Mouse (Mus musculus) adrenal gland, adult 2 months (tissue): ENCODE measurements around the gene Pate3. TPM values are rescaled to one million over a fixed set of nuclear protein-coding genes. Genes with fewer than 3 reads are reported as not detected.
"Not testable (repeated sequence)": the region's sequence is repeated elsewhere in the genome, so short reads cannot be mapped to it uniquely, and the experiment has no call there.

Experiments used
- DNase-seq: peaks from one replicate; pipeline ENCODE4 v3.0.0; 2021
- long read RNA-seq: library from polyadenylated mRNA; stranded (forward); transcript quantifications from one replicate; pipeline ENCODE4 v2.0.0, GENCODE M21; 2021
- polyA plus RNA-seq: library from polyadenylated mRNA; depleted of rRNA; stranded (reverse); fragments of >200 nt; gene quantifications from 2 replicates; pipeline ENCODE4 v1.2.3, GENCODE M21; 2012; rRNA removed
- total RNA-seq, 2 experiments: library from RNA; stranded (reverse); gene quantifications; 2 replicates each; pipeline ENCODE4 v1.2.3; 2021

Pate3 gene
- total RNA-seq = not detected
- not detected in 2 replicates for polyA plus RNA-seq
- long read RNA-seq = 0 reads

- no peak for DNase-seq
Observed at GRCm38 (mm10) chr9:35648102-35648501, at the start of gene Pate3. Gene Pate3 (minus strand): TSS chr9:35648202.

- DNase-seq = no peak
Observed at GRCm38 (mm10) chr9:35691924-35692323, 43.9 kb upstream of the Pate3 start.

- no peak for DNase-seq
Observed at GRCm38 (mm10) chr9:35687013-35687412, 39.0 kb upstream of the Pate3 start, which contains the start of gene Pate1. Gene Pate1 (minus strand): TSS chr9:35687390.

GRCm38 (mm10) chr9:35673557-35673956 is 25.6 kb upstream of the Pate3 start:
- DNase-seq = no peak

GRCm38 (mm10) chr9:35632981-35633380 is 15.0 kb downstream of the Pate3 start:
- DNase-seq = no peak

- DNase-seq = not testable (repeated sequence)
Observed at GRCm38 (mm10) chr9:35616784-35617183, 31.2 kb downstream of the Pate3 start.

- no peak for DNase-seq
Observed at GRCm38 (mm10) chr9:35614005-35614404, 34.0 kb downstream of the Pate3 start.

GRCm38 (mm10) chr9:35611841-35612240 is 36.2 kb downstream of the Pate3 start, which contains the start of gene Pate4:
Gene Pate4 (minus strand): TSS chr9:35611941.
- no peak for DNase-seq

- DNase-seq = no peak
Observed at GRCm38 (mm10) chr9:35607647-35608405, 40.2 kb downstream of the Pate3 start.

Other genes starting within 250 kb of the Pate3 start
- 10 to 100 TPM; 11.8 to 19.4 TPM for gene Cdon, start 227.1 kb downstream of the Pate3 start, total RNA-seq
- gene Cdon, start 227.1 kb downstream of the Pate3 start, polyA plus RNA-seq = 1.8 and 1.9 TPM in 2 replicates
- not detected for gene Gm1113, start 129.9 kb downstream of the Pate3 start, total RNA-seq
- not detected in 2 replicates for gene Gm1113, start 129.9 kb downstream of the Pate3 start, polyA plus RNA-seq
- gene Ddx25, start 89.7 kb downstream of the Pate3 start, total RNA-seq = 1 to 10 TPM in 1 of 2 experiments, under 1 TPM in 1; 0.63 to 1.1 TPM
- gene Ddx25, start 89.7 kb downstream of the Pate3 start, polyA plus RNA-seq = 0.17 and 0.19 TPM in 2 replicates
- gene Pus3, start 89.6 kb downstream of the Pate3 start, total RNA-seq = 10 to 100 TPM; 12.3 to 12.5 TPM
- 0.21 and 0.33 TPM in 2 replicates for gene Pus3, start 89.6 kb downstream of the Pate3 start, polyA plus RNA-seq
- under 1 TPM in 1 of 2 experiments, not detected in 1; 0.28 TPM for gene Pate2, start 77.9 kb downstream of the Pate3 start, total RNA-seq
- gene Pate2, start 77.9 kb downstream of the Pate3 start, polyA plus RNA-seq = 0.08 and 0.09 TPM in 2 replicates
- 1 to 10 TPM; 3.6 to 3.9 TPM for gene Hyls1, start 77.8 kb downstream of the Pate3 start, total RNA-seq
- 0.53 and 0.66 TPM in 2 replicates for gene Hyls1, start 77.8 kb downstream of the Pate3 start, polyA plus RNA-seq
- gene Pate4, start 36.3 kb downstream of the Pate3 start, total RNA-seq = not detected
- gene Pate4, start 36.3 kb downstream of the Pate3 start, polyA plus RNA-seq = not detected in 2 replicates
- not detected for gene Pate1, start 39.2 kb upstream of the Pate3 start, total RNA-seq
- not detected in 2 replicates for gene Pate1, start 39.2 kb upstream of the Pate3 start, polyA plus RNA-seq
- not detected for gene Gm17677, start 92.8 kb upstream of the Pate3 start, total RNA-seq
- not detected in 2 replicates for gene Gm17677, start 92.8 kb upstream of the Pate3 start, polyA plus RNA-seq
- gene Gm17727, start 129.9 kb upstream of the Pate3 start, total RNA-seq = not detected
- not detected in 2 replicates for gene Gm17727, start 129.9 kb upstream of the Pate3 start, polyA plus RNA-seq
- not detected for gene Gm27235, start 141.9 kb upstream of the Pate3 start, total RNA-seq
- gene Gm27235, start 141.9 kb upstream of the Pate3 start, polyA plus RNA-seq = not detected in 2 replicates
- gene D730048I06Rik, start 141.9 kb upstream of the Pate3 start, total RNA-seq = not detected
- gene D730048I06Rik, start 141.9 kb upstream of the Pate3 start, polyA plus RNA-seq = not detected in 2 replicates
- gene 9230110F15Rik, start 195.9 kb upstream of the Pate3 start, total RNA-seq = not detected
- gene 9230110F15Rik, start 195.9 kb upstream of the Pate3 start, polyA plus RNA-seq = not detected in 2 replicates